Mouse (Mus musculus) neural tube, embryonic 11.5 days (tissue): ENCODE results near the gene 4930407I10Rik. TPM values are rescaled to one million over a fixed set of nuclear protein-coding genes. Genes with fewer than 3 reads are reported as not detected.

Experiments
- ATAC-seq: fragments of 200-750 bp; cut with Nextera tagmentation; 2 replicates; pipeline ENCODE4 v1.8.0; 2017; ENCODE audit warnings: moderate number of reproducible peaks, mild to moderate bottlenecking, moderate TSS enrichment, moderate library complexity; ENCODE audit not compliant: insufficient read depth, low FRiP score, low TSS enrichment
- DNase-seq: peaks from one replicate; pipeline ENCODE4 v3.0.0-alpha.2; 2015; ENCODE audit warnings: low spot score
- H3K27ac ChIP-seq: fragments of 300-500 bp; sonication (generic); 2 replicates; pipeline ENCODE4 v1.5.1; 2014; ENCODE audit warnings: low read depth, mild to moderate bottlenecking, low read length
- H3K27me3 ChIP-seq: fragments of 300-500 bp; sonication (generic); 2 replicates; pipeline ENCODE4 v1.6.1; 2014; ENCODE audit warnings: mild to moderate bottlenecking, low read length, mixed read lengths; ENCODE audit not compliant: control insufficient read depth, insufficient read depth
- H3K36me3 ChIP-seq: fragments of 300-500 bp; sonication (generic); 2 replicates; pipeline ENCODE4 v1.6.1; 2014; ENCODE audit warnings: mild to moderate bottlenecking, low read length, moderate library complexity, mixed read lengths; ENCODE audit not compliant: control insufficient read depth, insufficient read depth
- H3K4me1 ChIP-seq: fragments of 300-500 bp; sonication (generic); 2 replicates; pipeline ENCODE4 v1.6.1; 2014; ENCODE audit warnings: low read length, mixed read lengths; ENCODE audit not compliant: control insufficient read depth, insufficient read depth
- H3K4me2 ChIP-seq: fragments of 300-500 bp; sonication (generic); 2 replicates; pipeline ENCODE4 v1.6.1; 2014; ENCODE audit warnings: low read depth, mild to moderate bottlenecking, moderate library complexity
- H3K4me3 ChIP-seq: fragments of 300-500 bp; sonication (generic); 2 replicates; pipeline ENCODE4 v1.5.1; 2014; ENCODE audit warnings: low read depth, low read length
- H3K9ac ChIP-seq: fragments of 300-500 bp; sonication (generic); 2 replicates; pipeline ENCODE4 v1.6.1; 2014; ENCODE audit warnings: mild to moderate bottlenecking, low read length
- H3K9me3 ChIP-seq: fragments of 300-500 bp; sonication (generic); 2 replicates; pipeline ENCODE4 v1.6.1; 2016; ENCODE audit warnings: low read length; ENCODE audit not compliant: control insufficient read depth
- WGBS: fragments of 180-500 bp; shearing (Covaris S2); extraction: QIAGEN DNeasy Blood & Tissue Kit; methylation state at CpG from one replicate; pipeline ENCODE4 v1.1.7; 2014; 5-methylcytosine and 5-hydroxymethylcytosine counted together
- polyA plus RNA-seq: library from polyadenylated mRNA; unstranded; fragments of >200 nt; fragmentation: Nextera tagmentation; extraction: Ambion mirVana; gene quantifications from 2 replicates; pipeline ENCODE4 v1.2.1, GENCODE M21; 2014

4930407I10Rik gene
- polyA plus RNA-seq, 1 experiment from 2014 or later: not detected

GRCm38 (mm10) chr15:82022535-82023088, 36.3 kb upstream of the 4930407I10Rik start:
- WGBS: 95% methylated on average over 13 of the region's 13 CpGs
- ATAC-seq (no peak), DNase-seq (no peak)
- Histone ChIP-seq H3K36me3 (peaks cover 8% of the 10 kb centered on the region), H3K4me2 (no peak overlapping the region), H3K27ac (no peak overlapping the region), H3K9ac (no peak overlapping the region), H3K4me1 (no peaks in the 10 kb centered on the region), H3K9me3 (no peaks in the 10 kb centered on the region), H3K4me3 (no peak overlapping the region), H3K27me3 (no peaks in the 10 kb centered on the region)

- no peak overlapping the region for H3K4me3 ChIP-seq
- no peak overlapping the region for H3K27ac ChIP-seq
- WGBS: 92% methylated on average over 6 of the region's 6 CpGs
- no peak overlapping the region for H3K4me2 ChIP-seq
- DNase-seq: no peak
- H3K27me3 ChIP-seq: no peaks in the 10 kb centered on the region
- H3K36me3 ChIP-seq: peaks cover 8% of the 10 kb centered on the region
- no peaks in the 10 kb centered on the region for H3K4me1 ChIP-seq
- no peak for ATAC-seq
- no peak overlapping the region for H3K9ac ChIP-seq
- no peaks in the 10 kb centered on the region for H3K9me3 ChIP-seq
Observed at GRCm38 (mm10) chr15:82023965-82024635, 34.9 kb upstream of the 4930407I10Rik start.

DNA sequence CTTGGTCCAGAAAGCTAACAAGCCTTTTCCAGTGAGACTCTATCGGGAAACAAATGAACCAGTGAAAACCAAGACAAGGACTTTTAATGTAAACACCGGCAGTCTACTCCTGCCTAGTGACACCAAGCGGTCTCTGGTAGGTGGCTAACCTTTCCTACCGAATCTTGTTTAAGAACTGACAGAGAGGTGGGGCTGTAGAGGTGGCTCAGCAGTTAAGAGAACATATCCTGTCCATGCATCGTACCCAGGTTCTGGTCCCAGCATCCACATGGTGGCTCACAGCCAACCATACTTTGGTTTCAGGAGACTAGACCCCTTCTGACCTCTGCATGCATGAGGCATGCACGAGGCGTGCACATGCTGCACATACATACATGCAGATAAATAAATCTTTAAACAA, 31.7 kb upstream of the 4930407I10Rik start:
- Histone ChIP-seq H3K27ac (no peak overlapping the region), H3K27me3 (no peaks in the 10 kb centered on the region), H3K4me3 (no peak overlapping the region), H3K4me2 (no peak overlapping the region), H3K9me3 (no peaks in the 10 kb centered on the region), H3K9ac (no peak overlapping the region), H3K36me3 (peaks cover 10% of the 10 kb centered on the region), H3K4me1 (no peaks in the 10 kb centered on the region)
- DNase-seq: no peak
- 92% methylated on average over 7 of the region's 7 CpGs for WGBS
- ATAC-seq: no peak

DNA sequence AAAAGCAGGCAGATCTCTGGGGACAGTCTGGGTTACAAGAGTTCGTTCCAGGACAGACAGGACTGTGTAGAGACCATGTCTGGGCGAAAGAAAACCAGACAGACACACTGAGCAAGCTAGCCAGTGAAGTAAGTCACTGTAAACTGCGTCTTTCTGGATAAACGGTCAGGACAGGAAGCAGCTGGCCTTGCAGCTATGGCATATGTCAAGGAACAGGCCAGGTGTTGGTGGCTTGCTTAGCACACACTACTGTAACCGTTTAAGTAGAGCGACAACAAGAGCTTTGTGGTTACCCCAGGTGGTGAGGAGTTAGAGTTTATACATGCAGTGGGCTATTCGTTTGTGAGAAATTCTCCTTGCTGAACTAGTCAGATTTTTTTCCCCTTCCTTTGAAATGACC, 31.2 kb upstream of the 4930407I10Rik start:
- Histone ChIP-seq H3K9me3 (no peaks in the 10 kb centered on the region), H3K4me2 (no peak overlapping the region), H3K9ac (no peak overlapping the region), H3K27ac (no peak overlapping the region), H3K4me3 (no peak overlapping the region), H3K27me3 (no peaks in the 10 kb centered on the region), H3K36me3 (peaks cover 13% of the 10 kb centered on the region), H3K4me1 (no peaks in the 10 kb centered on the region)
- 89% methylated on average over 7 of the region's 7 CpGs for WGBS
- DNase-seq: no peak
- ATAC-seq: no peak

GRCm38 (mm10) chr15:82032386-82032785, 26.6 kb upstream of the 4930407I10Rik start:
- H3K4me3 ChIP-seq: no peak overlapping the region
- no peak for DNase-seq
- no peak for ATAC-seq
- no peaks in the 10 kb centered on the region for H3K4me1 ChIP-seq
- no peaks in the 10 kb centered on the region for H3K9me3 ChIP-seq
- H3K36me3 ChIP-seq: peaks cover 5% of the 10 kb centered on the region
- H3K9ac ChIP-seq: no peak overlapping the region
- H3K27ac ChIP-seq: no peak overlapping the region
- 85% methylated on average over 7 of the region's 7 CpGs for WGBS
- H3K27me3 ChIP-seq: no peaks in the 10 kb centered on the region
- no peak overlapping the region for H3K4me2 ChIP-seq

GRCm38 (mm10) chr15:82033762-82034161, 25.2 kb upstream of the 4930407I10Rik start, which contains the start of gene Desi1:
Desi1 (minus strand) TSS chr15:82033862.
- Histone ChIP-seq H3K4me1 (no peaks in the 10 kb centered on the region), H3K9ac (no peak within 1 kb of the TSS), H3K27me3 (no peaks in the 10 kb centered on the region), H3K27ac (no peak within 1 kb of the TSS), H3K9me3 (no peaks in the 10 kb centered on the region), H3K36me3 (peaks cover 5% of the 10 kb centered on the region), H3K4me2 (no peak within 1 kb of the TSS), H3K4me3 (no peak within 1 kb of the TSS)
- WGBS: 95% methylated on average over 4 of the region's 4 CpGs
- no peak for DNase-seq
- ATAC-seq: no peak

GRCm38 (mm10) chr15:82035904-82036689, 22.9 kb upstream of the 4930407I10Rik start:
- ATAC-seq (no peak), DNase-seq (no peak)
- Histone ChIP-seq H3K9me3 (no peaks in the 10 kb centered on the region), H3K4me2 (no peak overlapping the region), H3K4me1 (no peaks in the 10 kb centered on the region), H3K27me3 (no peaks in the 10 kb centered on the region), H3K27ac (no peak overlapping the region), H3K4me3 (no peak overlapping the region), H3K9ac (no peak overlapping the region), H3K36me3 (peaks cover 2% of the 10 kb centered on the region)
- 88% methylated on average over 12 of the region's 12 CpGs for WGBS

- peak; percentile 33 for DNase-seq
- 93% methylated on average over 1 of the region's 1 CpGs for WGBS
- H3K27ac ChIP-seq: no peak overlapping the region
- H3K36me3 ChIP-seq: no peaks in the 10 kb centered on the region; the same call in 1 of the 2 replicates
- no peaks in the 10 kb centered on the region for H3K4me1 ChIP-seq
- no peak overlapping the region for H3K4me2 ChIP-seq
- H3K9me3 ChIP-seq: no peaks in the 10 kb centered on the region
- H3K4me3 ChIP-seq: no peak overlapping the region
- H3K9ac ChIP-seq: no peak overlapping the region
- ATAC-seq: no peak
- no peaks in the 10 kb centered on the region for H3K27me3 ChIP-seq
Observed at GRCm38 (mm10) chr15:82040650-82041049, 18.3 kb upstream of the 4930407I10Rik start.
